Mouse (Mus musculus) bone marrow, adult 2 months (tissue): ENCODE measurements around the gene Arrb1.

Experiments
- CTCF ChIP-seq: fragments of 200-500 bp; IDR thresholded peaks from 2 replicates; pipeline ENCODE4 v1.5.1; 2011; ENCODE audit warnings: low read length, control low read depth; ENCODE audit not compliant: control insufficient read depth, insufficient read depth
- POLR2A ChIP-seq: fragments of 200-500 bp; IDR thresholded peaks from 2 replicates; pipeline ENCODE4 v1.6.1; 2011; ENCODE audit warnings: low read depth, mild to moderate bottlenecking, control low read depth, low read length, borderline replicate concordance; ENCODE audit not compliant: control insufficient read depth

- TF ChIP-seq POLR2A = no peak
- TF ChIP-seq CTCF = no peak
Observed at GRCm38 (mm10) chr7:99654244-99654643, 119.0 kb downstream of the Arrb1 start.
